Mouse (Mus musculus): ENCODE data around the gene Senp3.

- TF ChIP-seq GATA1 (IDR thresholded peaks at IDR 0.05; ENCODE audit: low read length): no peak
- no peak for TF ChIP-seq TAL1 (IDR thresholded peaks at IDR 0.05; ENCODE audit: low read length)
Observed at GRCm38 (mm10) chr11:69656617-69657461, 25.0 kb downstream of the Senp3 start.

Data from erythroblast, embryonic 14.5 days (primary cell).